Mouse (Mus musculus) liver, postnatal 0 days (tissue): Measurements from ENCODE around the gene Plxnb1.

Experiments
- CTCF ChIP-seq: sonication (generic); IDR thresholded peaks from 2 replicates; pipeline ENCODE4 v1.5.1; 2016; ENCODE audit warnings: antibody characterized with exemption, low read depth
- EP300 ChIP-seq: IDR thresholded peaks from 2 replicates; pipeline ENCODE4 v1.6.1; 2016; ENCODE audit warnings: antibody characterized with exemption, low read depth, mild to moderate bottlenecking

DNA sequence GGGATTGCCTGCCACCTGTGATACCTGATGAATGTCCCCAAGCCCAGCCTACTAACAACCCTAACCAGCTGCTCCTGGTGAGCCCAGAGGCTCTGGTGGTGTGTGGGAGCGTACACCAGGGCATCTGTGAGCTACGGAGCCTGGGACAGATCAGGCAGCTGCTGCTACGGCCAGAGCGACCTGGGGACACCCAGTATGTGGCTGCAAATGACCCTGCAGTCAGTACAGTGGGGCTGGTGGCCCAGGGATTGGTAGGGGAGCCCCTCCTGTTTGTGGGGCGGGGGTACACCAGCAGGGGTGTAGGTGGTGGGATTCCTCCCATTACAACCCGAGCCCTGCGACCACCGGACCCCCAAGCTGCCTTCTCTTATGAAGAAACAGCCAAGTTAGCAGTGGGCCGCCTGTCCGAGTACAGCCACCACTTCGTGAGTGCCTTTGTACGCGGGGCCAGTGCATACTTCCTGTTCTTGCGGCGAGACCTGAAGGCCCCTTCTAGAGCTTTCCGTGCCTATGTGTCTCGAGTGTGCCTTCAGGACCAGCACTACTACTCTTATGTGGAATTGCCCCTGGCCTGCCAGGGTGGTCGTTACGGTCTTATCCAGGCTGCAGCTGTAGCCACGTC, 5.2 kb downstream of the Plxnb1 start:
- no peak for TF ChIP-seq EP300
- no peak for TF ChIP-seq CTCF
